Mouse (Mus musculus) neural tube, embryonic 13.5 days (tissue): ENCODE results near the gene Pi4k2a. TPM values are rescaled to one million over a fixed set of nuclear protein-coding genes. Genes with fewer than 3 reads are reported as not detected.
"Not testable (repeated sequence)": the region's sequence is repeated elsewhere in the genome, so short reads cannot be mapped to it uniquely, and the experiment has no call there.

ENCODE experiments used
- ATAC-seq: fragments of 200-750 bp; cut with Nextera tagmentation; 2 replicates; pipeline ENCODE4 v1.8.0; 2017; ENCODE audit warnings: low read depth, mild to moderate bottlenecking, moderate TSS enrichment, moderate library complexity
- H3K27ac ChIP-seq: fragments of 300-500 bp; sonication (generic); replicated peaks from 2 replicates; pipeline ENCODE4 v1.5.1; 2015; ENCODE audit warnings: moderate library complexity, mild to moderate bottlenecking, inconsistent platforms
- H3K27me3 ChIP-seq: fragments of 300-500 bp; sonication (generic); 2 replicates; pipeline ENCODE4 v1.6.1; 2015; ENCODE audit warnings: mild to moderate bottlenecking, inconsistent platforms
- H3K36me3 ChIP-seq: fragments of 300-500 bp; sonication (generic); 2 replicates; pipeline ENCODE4 v1.6.1; 2015; ENCODE audit warnings: mild to moderate bottlenecking, inconsistent platforms
- H3K4me1 ChIP-seq: fragments of 300-500 bp; sonication (generic); replicated peaks from 2 replicates; pipeline ENCODE4 v1.6.1; 2015; ENCODE audit warnings: inconsistent platforms
- H3K4me2 ChIP-seq: fragments of 300-500 bp; sonication (generic); 2 replicates; pipeline ENCODE4 v1.6.1; 2015; ENCODE audit warnings: inconsistent platforms, mild to moderate bottlenecking, moderate library complexity
- H3K4me3 ChIP-seq: fragments of 300-500 bp; sonication (generic); 2 replicates; pipeline ENCODE4 v1.5.1; 2015; ENCODE audit warnings: mild to moderate bottlenecking, inconsistent platforms
- H3K9ac ChIP-seq: fragments of 300-500 bp; sonication (generic); 2 replicates; pipeline ENCODE4 v1.6.1; 2015; ENCODE audit warnings: moderate library complexity, mild to moderate bottlenecking, inconsistent platforms
- H3K9me3 ChIP-seq: fragments of 300-500 bp; sonication (generic); 2 replicates; pipeline ENCODE4 v1.6.1; 2016; ENCODE audit warnings: inconsistent platforms
- WGBS: fragments of 180-500 bp; shearing (Covaris S2); methylation state at CpG from one replicate; pipeline ENCODE4 v1.1.7; 2015; 5-methylcytosine and 5-hydroxymethylcytosine counted together
- polyA plus RNA-seq: library from polyadenylated mRNA; unstranded; fragments of >200 nt; fragmentation: Nextera tagmentation; extraction: Ambion mirVana; gene quantifications from 2 replicates; pipeline ENCODE4 v1.2.1, GENCODE M21; 2015

The Pi4k2a gene
- polyA plus RNA-seq, 1 experiment from 2014 or later, result 34.0 TPM

DNA sequence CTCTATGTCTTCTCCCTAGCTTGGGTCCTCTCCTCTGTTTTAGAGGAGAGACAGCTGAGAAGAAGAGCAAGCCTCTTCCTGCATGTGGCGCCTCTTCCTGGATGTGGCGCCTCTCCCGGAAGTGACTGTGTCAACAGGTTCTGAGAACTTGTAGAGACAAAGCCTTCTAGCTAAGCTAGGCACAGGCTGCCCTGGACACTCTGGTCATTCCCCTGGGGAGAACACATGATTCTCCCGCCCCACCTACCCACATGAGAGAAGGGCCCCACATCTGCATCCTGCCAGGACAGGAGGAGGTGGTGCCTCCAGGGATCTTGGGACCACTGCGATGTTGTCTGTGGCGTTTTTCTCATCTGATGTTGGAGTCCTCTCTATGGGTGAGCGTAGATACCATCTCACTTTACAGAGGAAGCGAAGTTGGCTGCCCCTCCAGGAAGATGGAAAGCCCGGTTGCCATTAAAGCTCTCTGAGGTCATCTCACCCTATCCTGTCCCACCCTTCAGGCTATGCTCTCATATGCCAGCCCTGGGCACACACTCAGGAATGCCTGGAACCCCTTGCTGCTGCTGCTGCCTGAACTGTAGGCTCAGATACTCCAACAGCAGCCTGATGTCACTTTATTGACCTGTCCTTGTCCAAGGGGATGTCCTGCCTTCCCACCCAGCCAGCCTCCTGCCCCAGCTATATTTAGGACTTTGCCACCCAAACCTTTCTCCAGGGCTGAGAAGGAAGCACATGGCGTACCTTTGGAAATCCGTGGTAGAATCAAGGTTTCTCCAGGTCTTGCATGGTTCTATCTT is 21.6 kb upstream of the Pi4k2a start:
- Histone ChIP-seq H3K4me2 (no peak overlapping the region), H3K9me3 (no peaks in the 10 kb centered on the region), H3K4me1 (no peaks in the 10 kb centered on the region), H3K36me3 (peaks cover 11% of the 10 kb centered on the region; the same call in 1 of the 2 replicates), H3K4me3 (no peak overlapping the region), H3K27ac (no peak overlapping the region), H3K27me3 (no peaks in the 10 kb centered on the region), H3K9ac (no peak overlapping the region)
- no peak for ATAC-seq
- WGBS, result 84% methylated on average over 11 of the region's 11 CpGs

DNA sequence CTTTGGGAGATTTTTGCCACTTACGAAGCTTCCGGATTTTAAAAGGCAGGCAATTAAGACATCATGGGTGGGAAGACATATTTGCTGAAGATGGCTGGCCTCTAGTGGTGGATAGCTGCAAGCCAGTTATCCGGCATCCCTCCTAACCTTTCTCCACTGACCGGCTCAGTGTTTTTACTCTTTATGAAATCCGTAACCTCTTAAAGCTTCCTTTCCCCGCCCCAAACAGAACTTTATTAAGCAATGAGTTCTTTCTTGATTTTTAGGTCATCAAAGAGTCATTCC is 21.1 kb upstream of the Pi4k2a start:
- H3K4me2 ChIP-seq, result no peak overlapping the region

DNA sequence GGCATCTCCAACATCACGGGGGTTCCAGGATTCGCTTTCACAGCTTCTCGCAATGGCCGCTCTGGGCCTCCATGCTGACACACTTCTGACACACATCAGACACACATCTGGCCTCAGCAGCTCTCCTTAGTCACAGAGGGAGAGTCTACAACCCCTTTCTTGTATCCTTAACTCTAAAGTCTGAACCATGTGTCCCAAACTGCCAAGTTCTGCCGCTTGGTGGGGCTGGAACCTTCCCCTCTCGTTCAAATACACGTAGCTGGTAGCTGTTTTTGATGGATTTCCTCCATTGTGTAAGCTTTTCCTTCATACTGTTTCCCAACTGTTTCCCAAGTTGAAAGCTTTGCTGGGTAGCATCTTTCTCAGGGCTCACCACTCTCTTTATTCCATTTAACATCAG is 19.0 kb upstream of the Pi4k2a start:
- H3K27me3 ChIP-seq, result no peaks in the 10 kb centered on the region
- no peak for ATAC-seq
- H3K4me2 ChIP-seq, result no peak overlapping the region
- H3K27ac ChIP-seq, result no peak overlapping the region
- 82% methylated on average over 7 of the region's 7 CpGs for WGBS
- no peaks in the 10 kb centered on the region for H3K9me3 ChIP-seq
- no peak overlapping the region for H3K9ac ChIP-seq
- H3K36me3 ChIP-seq, result peaks cover 37% of the 10 kb centered on the region
- H3K4me3 ChIP-seq, result no peak overlapping the region
- no peaks in the 10 kb centered on the region for H3K4me1 ChIP-seq

More for the DNA sequence above, 21.1 kb upstream of the Pi4k2a start:
- Histone ChIP-seq H3K9me3 (no peaks in the 10 kb centered on the region), H3K36me3 (peaks cover 16% of the 10 kb centered on the region), H3K9ac (no peak overlapping the region), H3K27ac (no peak overlapping the region), H3K4me1 (no peaks in the 10 kb centered on the region), H3K4me3 (no peak overlapping the region), H3K27me3 (no peaks in the 10 kb centered on the region)
- ATAC-seq, result no peak
- 78% methylated on average over 6 of the region's 6 CpGs for WGBS

DNA sequence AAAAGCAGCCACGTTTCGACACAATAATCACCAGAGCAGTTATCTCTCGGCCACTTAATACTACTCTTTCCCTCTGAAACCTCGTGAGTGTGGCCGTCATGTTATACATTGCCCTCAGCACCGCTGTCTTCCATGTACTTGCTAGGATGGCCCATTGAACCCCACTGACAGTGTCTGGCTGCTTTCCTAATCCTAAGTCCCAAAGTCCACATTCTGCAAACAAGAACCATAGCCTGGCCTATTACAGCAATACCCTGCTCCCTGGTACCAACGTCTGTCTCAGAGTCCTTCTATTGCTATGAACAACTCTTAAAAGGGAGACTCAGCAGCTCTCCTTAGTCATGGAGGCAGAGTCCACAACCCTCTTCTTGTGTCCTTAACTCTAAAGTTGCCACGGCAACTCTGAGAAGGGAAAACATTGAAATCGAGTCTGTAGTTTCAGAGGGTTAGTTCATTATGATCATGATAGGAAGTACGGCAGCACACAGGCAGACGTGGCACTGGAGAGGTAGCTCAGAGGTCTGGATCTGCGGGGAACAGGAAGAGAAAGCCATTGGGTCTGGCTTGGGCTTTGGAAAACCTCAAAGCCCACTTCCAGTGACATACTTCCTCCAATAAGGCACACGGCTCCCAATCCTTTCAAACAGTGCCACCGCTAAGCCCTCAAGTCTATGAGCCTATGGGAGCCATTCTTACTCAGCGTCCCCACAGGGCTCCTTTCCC is 18.2 kb upstream of the Pi4k2a start:
- Histone ChIP-seq H3K27ac (no peak overlapping the region), H3K27me3 (no peaks in the 10 kb centered on the region), H3K4me2 (no peak overlapping the region), H3K9ac (no peak overlapping the region), H3K4me3 (no peak overlapping the region), H3K9me3 (no peaks in the 10 kb centered on the region), H3K36me3 (peaks cover 44% of the 10 kb centered on the region), H3K4me1 (no peaks in the 10 kb centered on the region)
- ATAC-seq, result no peak
- WGBS, result 85% methylated on average over 15 of the region's 15 CpGs

DNA sequence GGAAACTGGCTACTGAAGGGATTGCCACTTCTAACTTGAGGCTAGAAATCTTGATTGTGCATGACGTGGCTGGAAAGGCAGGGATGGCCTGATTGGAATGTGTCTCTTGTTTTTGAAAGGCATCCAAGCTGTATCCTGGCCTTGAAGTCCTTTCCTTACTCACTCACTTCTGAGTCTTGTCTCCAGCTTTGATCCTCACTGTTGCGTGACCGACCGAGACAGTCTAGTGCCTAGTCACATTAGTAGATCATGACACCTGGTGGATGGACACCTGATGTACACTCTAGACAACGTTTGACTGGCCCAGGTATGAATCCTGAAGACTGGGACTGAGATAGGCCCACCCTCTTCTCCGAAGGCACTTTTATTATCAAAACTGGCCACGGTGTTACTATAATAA is 17.5 kb upstream of the Pi4k2a start:
- Histone ChIP-seq H3K4me3 (no peak overlapping the region), H3K9me3 (no peaks in the 10 kb centered on the region), H3K4me2 (no peak overlapping the region), H3K9ac (no peak overlapping the region), H3K27ac (no peak overlapping the region), H3K27me3 (no peaks in the 10 kb centered on the region), H3K36me3 (peaks cover 51% of the 10 kb centered on the region), H3K4me1 (no peaks in the 10 kb centered on the region)
- no peak for ATAC-seq
- WGBS, result 84% methylated on average over 7 of the region's 7 CpGs

DNA sequence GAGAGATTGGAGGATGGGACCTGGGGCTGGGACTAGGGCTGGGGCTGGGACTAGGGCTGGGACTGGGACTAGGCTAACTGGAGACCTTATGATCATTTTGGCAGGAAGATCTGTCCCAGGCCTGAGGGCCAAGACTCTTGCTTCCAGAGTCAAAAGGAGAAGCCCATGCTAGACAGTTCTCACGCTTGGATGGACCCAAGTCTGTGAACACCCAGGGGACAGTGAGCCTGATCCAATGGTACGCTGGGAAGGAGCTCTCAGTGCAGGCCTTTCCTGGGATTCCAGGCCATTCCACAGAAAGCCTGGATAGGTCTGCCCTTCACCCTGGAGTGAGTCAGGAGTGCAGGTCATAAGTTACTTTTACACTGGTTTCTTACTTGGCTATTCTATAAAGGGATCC is 15.2 kb upstream of the Pi4k2a start:
- no peaks in the 10 kb centered on the region for H3K4me1 ChIP-seq
- H3K36me3 ChIP-seq, result peaks cover 66% of the 10 kb centered on the region
- 84% methylated on average over 2 of the region's 2 CpGs for WGBS
- H3K27me3 ChIP-seq, result no peaks in the 10 kb centered on the region
- no peak overlapping the region for H3K4me2 ChIP-seq
- H3K27ac ChIP-seq, result no peak overlapping the region
- H3K9me3 ChIP-seq, result no peaks in the 10 kb centered on the region
- H3K4me3 ChIP-seq, result no peak overlapping the region
- no peak overlapping the region for H3K9ac ChIP-seq
- ATAC-seq, result no peak

DNA sequence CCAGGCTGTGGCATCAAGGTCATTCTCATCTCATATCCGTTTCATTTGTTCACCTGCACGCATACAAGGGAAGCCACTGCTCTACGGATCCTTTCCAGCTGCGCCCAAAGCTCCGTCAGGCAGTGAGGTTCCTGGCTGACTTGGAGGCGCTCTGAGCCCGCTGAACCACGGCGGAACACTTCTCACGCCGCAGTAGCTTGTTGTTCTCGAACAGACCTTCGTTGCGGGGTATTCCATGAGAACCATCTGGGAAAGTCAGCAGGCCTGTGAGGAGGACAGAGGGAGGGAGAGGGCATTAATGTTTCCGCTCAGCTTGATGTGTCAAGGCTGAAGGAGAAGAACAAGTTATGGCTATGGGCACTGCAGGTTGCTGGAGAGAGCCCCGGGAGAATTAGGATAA is 14.3 kb upstream of the Pi4k2a start:
- Histone ChIP-seq H3K27ac (no peak overlapping the region), H3K4me3 (no peak overlapping the region), H3K9me3 (no peaks in the 10 kb centered on the region), H3K36me3 (peaks cover 66% of the 10 kb centered on the region), H3K4me2 (no peak overlapping the region), H3K4me1 (no peaks in the 10 kb centered on the region), H3K9ac (no peak overlapping the region), H3K27me3 (no peaks in the 10 kb centered on the region)
- WGBS, result 83% methylated on average over 16 of the region's 16 CpGs
- no peak for ATAC-seq

DNA sequence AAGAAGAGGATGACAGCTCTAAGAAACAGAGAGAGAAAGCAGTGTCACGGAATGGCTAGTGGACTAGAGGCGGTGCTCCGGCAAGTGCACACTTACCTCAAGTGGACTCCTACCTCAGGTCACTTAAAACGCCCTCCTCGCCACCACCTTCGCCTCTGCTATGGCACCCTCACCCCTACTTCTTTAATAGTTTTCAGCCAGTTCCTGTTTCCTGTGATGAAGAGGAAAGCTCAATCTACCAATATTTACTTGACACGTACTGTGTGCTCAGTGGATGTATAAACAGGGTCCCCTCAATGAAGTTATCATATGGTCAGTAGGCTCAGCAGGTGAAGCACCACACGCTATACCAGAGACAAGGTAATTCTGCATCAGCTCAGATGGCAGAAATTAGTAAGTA is 11.7 kb upstream of the Pi4k2a start:
- no peak for ATAC-seq
- no peaks in the 10 kb centered on the region for H3K9me3 ChIP-seq
- 96% methylated on average over 8 of the region's 8 CpGs for WGBS
- H3K4me2 ChIP-seq, result no peak overlapping the region
- no peak overlapping the region for H3K27ac ChIP-seq
- no peaks in the 10 kb centered on the region for H3K4me1 ChIP-seq
- H3K27me3 ChIP-seq, result no peaks in the 10 kb centered on the region
- H3K4me3 ChIP-seq, result no peak overlapping the region
- H3K36me3 ChIP-seq, result peaks cover 56% of the 10 kb centered on the region
- H3K9ac ChIP-seq, result no peak overlapping the region

DNA sequence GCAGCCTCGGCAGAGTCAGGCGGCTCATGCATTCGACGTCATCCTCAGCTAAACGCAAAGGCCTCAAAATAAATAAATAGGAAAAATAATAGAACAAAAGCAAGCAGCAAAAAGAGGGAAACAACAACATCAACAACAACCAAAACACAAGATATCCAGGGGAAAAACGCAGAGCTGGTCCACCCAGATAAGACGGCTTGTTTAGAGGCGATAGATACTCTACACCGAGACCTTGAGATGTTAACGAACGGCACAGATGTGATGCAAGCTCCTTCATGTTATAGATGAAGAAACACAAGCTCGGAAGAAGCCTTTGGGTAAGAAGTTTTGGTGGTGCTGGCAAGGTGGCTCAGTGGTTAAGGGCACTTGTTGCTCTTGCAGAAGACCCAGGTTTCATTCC is 11.3 kb upstream of the Pi4k2a start:
- Histone ChIP-seq H3K27ac (no peak overlapping the region), H3K27me3 (no peaks in the 10 kb centered on the region), H3K9me3 (no peaks in the 10 kb centered on the region), H3K36me3 (peaks cover 52% of the 10 kb centered on the region), H3K4me1 (no peaks in the 10 kb centered on the region), H3K4me3 (no peak overlapping the region), H3K4me2 (no peak overlapping the region), H3K9ac (no peak overlapping the region)
- 95% methylated on average over 12 of the region's 12 CpGs for WGBS
- no peak for ATAC-seq

DNA sequence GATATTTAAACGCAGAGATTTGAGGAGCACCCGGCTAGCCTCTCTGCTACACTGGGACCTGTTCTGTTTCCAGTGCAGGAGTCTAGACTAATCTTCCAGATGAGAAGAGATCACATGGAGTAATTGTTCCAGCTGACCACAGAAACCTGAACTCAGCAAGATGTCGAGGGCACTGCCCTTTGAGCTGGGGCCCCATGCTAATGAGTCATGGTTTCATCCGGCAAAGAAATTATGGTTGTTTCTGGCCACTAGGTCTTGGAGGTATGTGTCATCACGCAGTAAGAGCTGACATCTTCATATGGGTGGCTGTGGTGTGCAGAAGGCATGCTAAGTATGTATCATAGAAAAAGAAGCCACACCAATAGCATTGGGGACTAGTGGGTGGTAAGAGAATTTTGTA is 10.3 kb upstream of the Pi4k2a start:
- Histone ChIP-seq H3K36me3 (peaks cover 42% of the 10 kb centered on the region), H3K9me3 (no peaks in the 10 kb centered on the region), H3K27ac (no peak overlapping the region), H3K4me3 (no peak overlapping the region), H3K9ac (no peak overlapping the region), H3K27me3 (no peaks in the 10 kb centered on the region), H3K4me1 (no peaks in the 10 kb centered on the region), H3K4me2 (no peak overlapping the region)
- 79% methylated on average over 5 of the region's 5 CpGs for WGBS
- no peak for ATAC-seq

DNA sequence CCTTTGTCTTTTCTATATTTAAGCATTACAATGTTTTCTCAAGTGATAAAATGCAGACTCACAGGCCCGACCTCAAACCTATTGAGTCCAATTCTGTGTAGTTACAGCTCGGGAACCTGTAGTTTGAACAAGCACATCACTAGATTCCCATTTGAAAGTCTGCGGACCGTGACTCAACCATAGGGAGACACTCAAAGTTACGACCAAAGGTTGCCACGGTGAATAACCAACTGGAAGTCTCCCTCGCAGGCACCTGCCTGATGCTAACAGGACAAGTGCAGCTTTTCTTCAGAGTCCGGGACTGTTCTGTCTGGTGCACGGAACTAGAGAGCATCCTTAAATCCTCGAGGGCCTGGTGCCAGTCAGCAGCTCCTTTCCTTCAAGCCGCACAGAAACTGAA is 9.8 kb upstream of the Pi4k2a start:
- Histone ChIP-seq H3K4me2 (no peak overlapping the region), H3K27me3 (no peaks in the 10 kb centered on the region), H3K4me1 (peaks cover 2% of the 10 kb centered on the region), H3K9ac (no peak overlapping the region), H3K4me3 (no peak overlapping the region), H3K9me3 (no peaks in the 10 kb centered on the region), H3K27ac (no peak overlapping the region), H3K36me3 (peaks cover 37% of the 10 kb centered on the region)
- 66% methylated on average over 11 of the region's 11 CpGs for WGBS
- ATAC-seq, result no peak

DNA sequence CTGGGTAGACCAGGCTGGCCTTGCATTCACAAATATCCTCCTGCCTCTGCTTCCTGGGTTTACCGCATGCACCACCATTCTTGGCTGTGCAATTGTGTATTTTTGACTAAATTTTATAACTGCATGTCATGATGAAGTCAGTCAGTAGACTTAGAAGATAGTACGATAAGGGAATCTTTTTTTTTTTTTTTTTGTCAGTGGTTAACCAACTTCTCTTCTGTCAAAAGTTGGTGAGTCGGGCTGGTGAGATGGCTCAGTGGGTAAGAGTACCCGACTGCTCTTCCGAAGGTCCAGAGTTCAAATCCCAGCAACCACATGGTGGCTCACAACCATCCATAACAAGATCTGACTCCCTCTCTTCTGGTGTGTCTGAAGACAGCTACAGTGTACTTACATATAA is 8.7 kb upstream of the Pi4k2a start:
- not testable (repeated sequence) for H3K27ac ChIP-seq, H3K9ac ChIP-seq, H3K27me3 ChIP-seq, ATAC-seq, H3K4me2 ChIP-seq, H3K4me3 ChIP-seq, H3K4me1 ChIP-seq, H3K9me3 ChIP-seq
- WGBS, result 93% methylated on average over 5 of the region's 5 CpGs
- H3K36me3 ChIP-seq, result peaks cover 25% of the 10 kb centered on the region

DNA sequence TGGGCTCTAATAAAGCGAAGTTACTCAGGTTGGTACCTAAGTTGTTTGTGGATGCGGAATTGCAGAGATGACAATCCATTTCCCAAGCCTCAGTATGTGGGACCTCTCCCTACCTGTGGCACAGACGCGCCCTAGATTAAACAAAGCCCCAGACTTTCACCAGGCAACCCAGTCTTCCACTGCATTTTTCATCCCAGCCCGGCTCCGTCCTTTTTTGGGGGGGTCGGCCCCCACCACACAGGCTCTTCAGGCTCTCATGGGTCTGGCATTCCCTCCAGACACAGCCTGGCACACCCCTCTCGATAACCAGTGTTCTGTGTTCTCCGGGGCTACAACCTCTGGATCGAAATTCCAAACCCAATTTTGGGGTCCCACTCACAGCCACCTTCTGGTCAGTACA is 4.6 kb upstream of the Pi4k2a start:
- Histone ChIP-seq H3K9ac (peak overlapping the region; percentile 87), H3K27ac (peak overlapping the region; percentile 73), H3K4me1 (peaks cover 21% of the 10 kb centered on the region), H3K27me3 (no peaks in the 10 kb centered on the region), H3K4me3 (peak overlapping the region; percentile 86), H3K9me3 (no peaks in the 10 kb centered on the region), H3K36me3 (no peaks in the 10 kb centered on the region), H3K4me2 (peak overlapping the region; percentile 94)
- WGBS, result 7% methylated on average over 10 of the region's 10 CpGs
- ATAC-seq, result peak; percentile 0; the same call in 1 of the 2 replicates
